Mouse (Mus musculus) ES-Bruce4 (cell line): ENCODE data around the gene Zcchc17. TPM values are rescaled to one million over a fixed set of nuclear protein-coding genes. Genes with fewer than 3 reads are reported as not detected.

Experiments used
- H3K27ac ChIP-seq: 2 replicates; pipeline ENCODE4 v1.5.1; 2012; ENCODE audit warnings: low read length, inconsistent platforms; ENCODE audit not compliant: insufficient read depth
- H3K27me3 ChIP-seq: 2 replicates; pipeline ENCODE4 v1.6.1; 2012; ENCODE audit warnings: mild to moderate bottlenecking, low read length, inconsistent platforms; ENCODE audit not compliant: control insufficient read depth, poor library complexity, insufficient read depth, severe bottlenecking
- H3K36me3 ChIP-seq: 2 replicates; pipeline ENCODE4 v1.6.1; 2012; ENCODE audit warnings: inconsistent platforms, mild to moderate bottlenecking, low read length, moderate library complexity; ENCODE audit not compliant: control insufficient read depth, poor library complexity, insufficient read depth, severe bottlenecking
- H3K4me1 ChIP-seq: one replicate; pipeline ENCODE4 v1.8.1; 2011; ENCODE audit warnings: low read length; ENCODE audit not compliant: control insufficient read depth, insufficient read depth
- H3K4me3 ChIP-seq: 2 replicates; pipeline ENCODE4 v1.5.1; 2011; ENCODE audit warnings: low read depth, mild to moderate bottlenecking, low read length
- H3K9ac ChIP-seq: 2 replicates; pipeline ENCODE4 v1.6.1; 2012; ENCODE audit warnings: low read depth, mild to moderate bottlenecking, inconsistent platforms; ENCODE audit not compliant: poor library complexity, severe bottlenecking
- H3K9me3 ChIP-seq: replicated peaks from 2 replicates; pipeline ENCODE4 v1.6.1; 2012; ENCODE audit warnings: mild to moderate bottlenecking, low read length, inconsistent platforms; ENCODE audit not compliant: control insufficient read depth, poor library complexity, insufficient read depth, severe bottlenecking
- CTCF ChIP-seq: IDR thresholded peaks from one replicate; pipeline ENCODE4 v1.8.1; 2011; ENCODE audit warnings: low read depth, low read length
- EP300 ChIP-seq: IDR thresholded peaks from 2 replicates; pipeline ENCODE4 v1.6.1; 2011; ENCODE audit warnings: low read depth, low read length; ENCODE audit not compliant: insufficient read depth
- POLR2A ChIP-seq: IDR thresholded peaks from one replicate; pipeline ENCODE4 v1.8.1; 2011; ENCODE audit warnings: low read length; ENCODE audit not compliant: insufficient read depth
- polyA plus RNA-seq: library from polyadenylated mRNA; stranded (reverse); fragments of >200 nt; gene quantifications from 2 replicates; pipeline ENCODE4 v1.2.4, GENCODE M21; 2011; ENCODE audit warnings: low read depth; ENCODE audit not compliant: missing spikeins, insufficient read depth, insufficient read length

The Zcchc17 gene
- polyA plus RNA-seq, 1 experiment: 25.1 TPM

- Histone ChIP-seq H3K9me3 (no peaks in the 10 kb centered on the region), H3K27me3 (peaks cover 7% of the 10 kb centered on the region; the same call in 1 of the 2 replicates), H3K36me3 (no peaks in the 10 kb centered on the region), H3K4me1 (no peaks in the 10 kb centered on the region), H3K27ac (no peak overlapping the region), H3K4me3 (peak overlapping the region; percentile 56), H3K9ac (no peak overlapping the region)
- no peak for TF ChIP-seq POLR2A
- TF ChIP-seq CTCF: no peak
- TF ChIP-seq EP300: no peak
Observed at GRCm38 (mm10) chr4:130275823-130276105, 84.0 kb downstream of the Zcchc17 start.

DNA sequence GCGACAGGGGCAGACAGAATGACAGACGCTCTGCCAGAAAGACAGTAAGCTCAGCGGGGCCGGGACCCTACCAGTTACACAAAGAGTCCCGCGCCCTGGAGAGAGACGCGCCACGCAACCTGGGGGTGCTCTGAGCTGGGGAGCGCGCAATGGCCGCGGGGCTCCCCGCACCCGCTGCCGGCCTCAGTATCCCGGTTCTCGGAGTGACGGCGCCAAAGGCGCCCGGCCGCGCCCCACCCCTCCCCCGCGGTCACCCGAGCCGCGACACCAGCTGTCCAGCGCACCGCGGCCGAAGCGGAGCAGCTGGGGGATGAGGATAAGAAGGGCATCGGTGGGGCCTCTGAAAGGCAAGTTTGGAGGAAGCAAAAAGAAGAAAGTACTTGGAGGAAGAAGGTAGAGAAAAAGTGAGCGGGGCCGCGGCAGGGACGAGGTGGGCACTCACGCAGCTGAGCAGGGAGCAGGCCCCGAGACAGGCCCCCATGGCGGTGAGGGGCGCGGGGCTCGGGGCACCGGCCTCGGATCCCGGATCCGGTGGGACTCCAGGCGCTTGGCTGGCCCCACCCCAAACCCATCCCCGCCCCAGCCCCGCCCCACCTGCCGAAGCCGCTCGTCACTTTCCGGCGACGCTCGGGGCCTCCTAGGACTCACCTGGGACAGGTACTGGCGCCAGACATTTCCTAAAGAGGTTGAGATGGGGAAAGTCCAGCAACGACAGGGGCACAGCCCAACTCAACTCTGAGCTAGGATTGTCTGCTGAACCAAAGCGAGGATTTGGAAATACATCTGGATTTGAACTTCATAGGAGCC lies 84.5 kb downstream of the Zcchc17 start:
- H3K9me3 ChIP-seq: no peaks in the 10 kb centered on the region
- H3K4me1 ChIP-seq: no peaks in the 10 kb centered on the region
- H3K9ac ChIP-seq: peak overlapping the region; percentile 65
- H3K36me3 ChIP-seq: no peaks in the 10 kb centered on the region
- H3K4me3 ChIP-seq: peak overlapping the region; percentile 82
- TF ChIP-seq CTCF: no peak
- no peak for TF ChIP-seq EP300
- TF ChIP-seq POLR2A: no peak
- H3K27me3 ChIP-seq: peaks cover 7% of the 10 kb centered on the region; the same call in 1 of the 2 replicates
- H3K27ac ChIP-seq: no peak overlapping the region

GRCm38 (mm10) chr4:130274346-130275015 lies 85.3 kb downstream of the Zcchc17 start:
- Histone ChIP-seq H3K36me3 (no peaks in the 10 kb centered on the region), H3K4me3 (peak overlapping the region; percentile 82), H3K27ac (no peak overlapping the region), H3K4me1 (no peaks in the 10 kb centered on the region), H3K27me3 (peaks cover 7% of the 10 kb centered on the region; the same call in 1 of the 2 replicates), H3K9me3 (no peaks in the 10 kb centered on the region), H3K9ac (peak overlapping the region; percentile 65)
- TF ChIP-seq POLR2A (no peak), EP300 (no peak), CTCF (no peak)

DNA sequence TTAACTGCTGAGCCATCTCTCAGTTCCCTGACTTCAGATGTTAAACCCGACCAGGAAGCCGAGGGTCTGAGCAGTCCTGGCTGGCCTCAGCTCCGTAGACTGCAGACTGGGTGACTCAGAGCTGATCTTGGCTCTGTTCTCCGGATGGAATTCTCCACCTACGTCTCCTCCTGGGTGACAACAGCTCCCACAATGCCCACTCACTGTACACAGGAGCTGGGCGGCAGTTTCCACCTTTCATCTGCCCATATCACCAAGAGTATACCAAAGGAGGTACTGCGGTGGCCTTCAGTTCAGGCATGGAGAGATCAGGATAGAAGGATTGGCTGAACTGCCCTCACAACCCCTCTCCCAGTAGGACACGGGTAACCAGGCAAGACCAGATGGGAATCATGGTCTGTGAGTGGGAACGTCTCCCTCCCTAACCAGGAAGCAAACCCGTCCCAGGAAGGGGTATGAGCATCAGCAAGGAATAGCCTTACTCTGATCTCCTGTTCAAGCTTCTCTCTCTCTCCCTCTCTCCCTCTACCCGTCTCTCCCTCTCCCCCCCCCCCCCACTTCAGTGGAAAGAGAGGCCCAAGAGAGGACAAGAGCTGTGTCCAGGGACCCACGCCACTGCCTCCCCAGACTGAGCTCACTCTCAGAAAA lies 85.9 kb downstream of the Zcchc17 start:
- no peaks in the 10 kb centered on the region for H3K4me1 ChIP-seq
- H3K36me3 ChIP-seq: no peaks in the 10 kb centered on the region
- peaks cover 7% of the 10 kb centered on the region; the same call in 1 of the 2 replicates for H3K27me3 ChIP-seq
- peak overlapping the region; percentile 23 for H3K4me3 ChIP-seq
- H3K9me3 ChIP-seq: no peaks in the 10 kb centered on the region
- no peak overlapping the region for H3K9ac ChIP-seq
- TF ChIP-seq EP300 (no peak), CTCF (no peak), POLR2A (no peak)
- H3K27ac ChIP-seq: no peak overlapping the region

DNA sequence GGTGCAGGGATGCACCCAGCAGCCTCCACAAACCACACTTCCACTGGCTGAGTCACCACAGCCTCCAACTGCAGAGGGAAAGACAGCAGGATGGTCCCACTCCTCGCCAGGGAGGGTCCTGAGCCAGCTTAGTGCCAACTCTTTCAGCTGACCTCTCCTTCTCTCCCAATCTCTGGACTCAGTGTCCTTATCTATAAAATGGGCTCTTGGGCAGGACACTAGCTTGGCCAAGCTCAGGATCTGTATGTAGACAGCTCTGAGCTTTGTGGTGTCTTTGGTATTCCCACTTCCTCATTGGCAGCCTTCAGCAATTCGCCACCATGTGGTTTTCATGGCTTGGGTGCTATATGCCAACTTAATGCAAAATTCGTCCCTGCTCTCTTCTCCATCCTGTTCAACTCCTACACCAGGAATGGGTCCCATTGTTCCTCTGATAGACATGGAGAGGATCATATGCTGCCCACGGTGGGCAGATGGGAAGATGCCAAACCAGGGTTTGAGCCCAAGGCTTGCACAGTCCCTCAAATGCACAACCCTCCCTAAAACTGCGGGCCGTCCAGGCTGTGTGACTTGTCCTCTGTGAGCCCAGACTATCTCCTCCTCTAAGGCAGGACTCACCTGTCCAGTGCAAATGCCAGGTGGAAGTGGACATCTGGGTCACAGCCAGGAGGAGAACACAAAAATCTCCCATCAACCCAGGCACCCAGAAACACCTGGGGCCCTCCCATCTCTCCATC lies 89.0 kb downstream of the Zcchc17 start:
- Histone ChIP-seq H3K27ac (no peak overlapping the region), H3K4me1 (peaks cover 2% of the 10 kb centered on the region), H3K9ac (no peak overlapping the region), H3K27me3 (peaks cover 7% of the 10 kb centered on the region; the same call in 1 of the 2 replicates), H3K9me3 (no peaks in the 10 kb centered on the region), H3K4me3 (no peak overlapping the region), H3K36me3 (no peaks in the 10 kb centered on the region)
- no peak for TF ChIP-seq POLR2A
- TF ChIP-seq EP300: no peak
- no peak for TF ChIP-seq CTCF
